Mouse (Mus musculus): Measurements from ENCODE around the gene Lsm8. TPM values are rescaled to one million over a fixed set of nuclear protein-coding genes. Genes with fewer than 3 reads are reported as not detected.
"Not testable (repeated sequence)": the region's sequence is repeated elsewhere in the genome, so short reads cannot be mapped to it uniquely, and the experiment has no call there.

The Lsm8 gene
- total RNA-seq (2015; ENCODE audit: low replicate concordance) = 8.6 and 16.5 TPM in 2 replicates
- total RNA-seq (2017; ENCODE audit: low replicate concordance) = 22.6 and 44.0 TPM in 2 replicates

DNA sequence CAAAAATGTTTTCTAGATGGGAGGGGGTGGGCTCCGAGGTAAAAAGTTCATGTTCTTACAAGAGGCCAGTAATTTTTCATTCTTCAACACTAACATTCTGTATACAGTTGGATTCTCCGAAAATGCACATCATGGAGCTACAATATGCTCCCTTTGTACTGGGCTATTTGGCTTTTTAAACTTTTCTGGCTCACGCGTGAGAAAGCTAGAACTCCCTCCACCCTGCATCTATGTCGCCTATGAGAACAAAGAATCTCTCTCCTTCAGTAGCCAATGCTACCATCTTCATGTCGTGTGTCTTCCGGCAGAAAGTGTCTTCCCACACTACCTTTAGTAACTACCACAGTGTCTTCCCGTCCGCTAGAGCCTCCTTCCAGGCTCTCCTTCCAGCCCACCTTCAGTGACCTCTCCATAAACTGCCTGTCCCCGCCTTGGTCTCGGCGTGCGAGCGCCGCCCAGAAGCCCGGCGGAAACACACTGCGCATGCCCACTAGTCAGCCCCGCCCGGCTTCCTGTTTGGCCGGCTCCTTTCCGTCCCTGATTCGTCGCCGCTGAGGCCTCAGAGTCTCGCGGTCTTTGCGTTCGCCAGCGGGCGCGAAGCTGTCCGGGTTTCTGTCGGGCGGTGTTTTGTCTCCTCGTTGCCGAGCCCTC is at the start of gene Lsm8:
Gene Lsm8 (plus strand): TSS at position 529 of the 651 bp plus-strand sequence.
- ATAC-seq (replicated peaks; ENCODE audit: low FRiP score, poor library complexity, severe bottlenecking) = peak; percentile 100

DNA sequence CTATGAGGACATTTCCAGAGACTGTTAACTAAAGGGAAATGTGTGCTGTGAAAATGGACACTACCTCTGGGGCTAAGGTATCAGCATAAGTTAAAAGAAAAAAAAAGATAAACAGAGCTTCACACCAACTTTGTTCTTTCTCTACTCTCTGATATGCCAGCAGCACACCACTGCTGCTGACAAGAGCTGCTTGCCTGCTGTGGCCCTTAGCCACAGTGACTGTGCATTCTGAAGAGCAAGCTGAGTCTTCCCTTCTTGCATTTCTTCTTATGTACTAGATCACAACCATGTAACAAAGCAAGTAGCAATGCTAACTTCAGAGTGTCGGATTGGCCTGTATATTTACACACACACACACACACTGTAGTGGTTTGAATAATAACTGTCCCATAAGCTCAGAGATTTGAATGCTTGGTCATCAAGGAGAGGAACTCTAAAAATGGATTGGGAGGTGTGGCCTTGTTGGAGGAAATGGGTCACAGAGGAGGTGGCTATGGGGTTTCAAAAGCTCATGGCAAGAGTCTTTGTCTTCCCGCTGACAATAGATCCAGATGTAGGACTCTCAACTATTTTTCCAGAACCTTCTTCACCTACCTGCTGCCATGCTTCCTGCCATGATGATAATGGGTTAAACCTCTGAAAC is 47.4 kb upstream of the Lsm8 start:
- ATAC-seq (replicated peaks; ENCODE audit: low FRiP score, poor library complexity, severe bottlenecking) = no peak

DNA sequence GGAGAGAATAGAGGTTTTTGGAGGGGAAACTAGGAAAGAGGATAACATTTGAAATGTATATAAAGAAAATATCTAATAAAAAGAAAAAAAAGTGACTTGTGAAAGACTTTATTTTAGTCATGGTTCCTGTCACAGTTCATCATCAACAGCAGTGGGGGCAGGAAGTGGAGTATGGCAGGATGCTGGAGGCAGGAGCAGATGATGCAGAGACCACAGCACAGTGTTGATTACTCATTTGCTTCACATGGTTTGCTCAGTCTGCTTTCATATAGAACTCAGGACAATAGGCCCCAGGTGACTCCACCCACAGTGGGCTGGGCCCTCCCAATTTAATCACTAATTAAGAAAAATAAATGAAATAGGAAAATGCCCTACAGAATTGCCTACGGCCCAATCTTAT is 35.8 kb upstream of the Lsm8 start:
- no peak for ATAC-seq (replicated peaks; ENCODE audit: low FRiP score, poor library complexity, severe bottlenecking)

- ATAC-seq (replicated peaks; ENCODE audit: low FRiP score, poor library complexity, severe bottlenecking) = no peak
These were observed 32.8 kb upstream of the Lsm8 start for GRCm38 (mm10) chr6:18815606-18816005.

GRCm38 (mm10) chr6:18819343-18819742 is 29.0 kb upstream of the Lsm8 start:
- no peak for ATAC-seq (replicated peaks; ENCODE audit: low FRiP score, poor library complexity, severe bottlenecking)

- ATAC-seq (replicated peaks; ENCODE audit: low FRiP score, poor library complexity, severe bottlenecking) = no peak
These were observed 28.1 kb upstream of the Lsm8 start for GRCm38 (mm10) chr6:18820246-18820645.

DNA sequence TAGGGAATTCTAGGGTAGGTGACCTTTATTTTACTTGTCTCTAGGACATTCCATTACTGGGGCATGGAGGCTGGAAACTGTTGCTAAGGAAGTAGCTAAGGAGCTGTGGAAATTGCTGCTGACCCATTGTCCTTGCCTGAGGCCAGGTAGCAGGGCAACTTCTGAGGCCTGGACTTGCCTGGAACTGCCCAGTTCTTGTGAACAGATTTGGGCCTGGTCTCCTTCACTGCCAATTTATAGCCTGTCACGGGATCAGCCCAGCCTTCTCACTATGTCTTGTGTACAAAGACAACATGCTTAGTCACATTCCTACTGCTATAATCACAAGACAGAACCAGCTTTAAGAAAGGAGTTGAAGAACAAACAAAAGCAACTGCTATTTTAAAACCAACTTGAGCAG is 25.6 kb upstream of the Lsm8 start:
- no peak for ATAC-seq (replicated peaks; ENCODE audit: low FRiP score, poor library complexity, severe bottlenecking)

GRCm38 (mm10) chr6:18832958-18833357 is 15.4 kb upstream of the Lsm8 start:
- no peak for ATAC-seq (replicated peaks; ENCODE audit: low FRiP score, poor library complexity, severe bottlenecking)

DNA sequence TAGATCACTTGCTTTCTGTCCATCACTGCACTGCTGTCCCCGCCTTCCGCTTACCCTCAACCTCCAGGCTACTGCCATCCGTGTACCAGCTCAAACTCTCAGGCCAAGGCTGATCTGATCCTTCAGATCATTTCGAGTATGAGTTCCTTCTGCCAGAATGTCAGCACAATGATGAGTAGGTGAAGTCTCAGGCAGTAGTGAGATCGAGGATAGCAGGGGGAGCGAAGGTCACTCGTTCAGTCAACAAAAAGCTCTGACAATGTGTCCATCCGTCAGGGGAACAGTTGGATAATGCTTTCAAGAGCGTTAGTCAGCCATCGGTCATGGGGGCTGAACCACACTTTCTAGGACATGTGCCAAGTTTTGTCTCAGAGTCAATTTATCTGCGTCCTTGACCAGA is 3.9 kb upstream of the Lsm8 start:
- ATAC-seq (replicated peaks; ENCODE audit: low FRiP score, poor library complexity, severe bottlenecking) = not testable (repeated sequence)

GRCm38 (mm10) chr6:18845571-18845970 is 2.8 kb upstream of the Lsm8 start:
- ATAC-seq (replicated peaks; ENCODE audit: low FRiP score, poor library complexity, severe bottlenecking) = not testable (repeated sequence)

GRCm38 (mm10) chr6:18848702-18849061 is 303 bp downstream of the Lsm8 start:
- ATAC-seq (replicated peaks; ENCODE audit: low FRiP score, poor library complexity, severe bottlenecking) = peak; percentile 3; the same call in 1 of the 2 replicates

DNA sequence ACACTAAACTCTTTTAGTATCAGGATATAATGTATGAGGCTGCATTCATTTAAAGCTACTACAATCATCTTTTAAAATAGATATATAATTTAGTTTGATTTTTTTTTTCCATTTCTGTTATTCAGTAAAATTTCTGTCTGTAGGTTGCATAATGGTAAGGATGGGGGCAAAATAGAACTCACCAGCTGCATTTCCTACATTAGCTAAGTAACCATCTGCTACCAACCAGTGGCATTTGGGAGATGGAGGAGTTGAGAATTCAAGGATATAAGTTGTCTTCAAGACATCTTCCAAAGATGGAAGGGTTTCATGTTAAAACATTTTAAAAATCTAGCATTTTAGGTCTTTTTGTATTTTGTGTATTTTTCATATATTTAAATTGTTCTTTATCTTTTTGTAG is 6.9 kb downstream of the Lsm8 start:
- no peak for ATAC-seq (replicated peaks; ENCODE audit: low FRiP score, poor library complexity, severe bottlenecking)

- ATAC-seq (replicated peaks; ENCODE audit: low FRiP score, poor library complexity, severe bottlenecking) = no peak
These were observed 8.2 kb downstream of the Lsm8 start for GRCm38 (mm10) chr6:18856487-18857078.

DNA sequence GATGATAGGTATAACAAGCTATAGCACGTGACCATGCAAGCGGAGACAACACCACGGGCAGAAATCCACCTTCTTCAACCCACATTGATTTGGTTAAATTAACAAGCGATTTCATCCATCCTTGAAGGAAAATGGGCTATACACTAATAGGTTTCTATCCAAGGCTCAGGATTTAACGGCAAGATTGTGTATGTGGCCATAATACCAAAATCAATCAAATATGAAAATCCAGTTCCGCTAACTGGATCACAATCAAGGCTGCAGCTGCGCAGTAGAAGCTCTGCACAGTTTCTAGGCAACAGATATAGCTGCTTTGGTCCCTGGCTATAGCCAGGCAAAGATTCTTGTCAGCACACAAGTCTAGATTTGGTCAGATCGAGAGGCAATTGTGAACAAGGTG is 17.6 kb downstream of the Lsm8 start, which contains the start of gene Ankrd7:
Gene Ankrd7 (plus strand): TSS at position 301 of the 400 bp plus-strand sequence.
- ATAC-seq (replicated peaks; ENCODE audit: low FRiP score, poor library complexity, severe bottlenecking) = no peak

GRCm38 (mm10) chr6:18889030-18889429 is 40.7 kb downstream of the Lsm8 start:
- no peak for ATAC-seq (replicated peaks; ENCODE audit: low FRiP score, poor library complexity, severe bottlenecking)

DNA sequence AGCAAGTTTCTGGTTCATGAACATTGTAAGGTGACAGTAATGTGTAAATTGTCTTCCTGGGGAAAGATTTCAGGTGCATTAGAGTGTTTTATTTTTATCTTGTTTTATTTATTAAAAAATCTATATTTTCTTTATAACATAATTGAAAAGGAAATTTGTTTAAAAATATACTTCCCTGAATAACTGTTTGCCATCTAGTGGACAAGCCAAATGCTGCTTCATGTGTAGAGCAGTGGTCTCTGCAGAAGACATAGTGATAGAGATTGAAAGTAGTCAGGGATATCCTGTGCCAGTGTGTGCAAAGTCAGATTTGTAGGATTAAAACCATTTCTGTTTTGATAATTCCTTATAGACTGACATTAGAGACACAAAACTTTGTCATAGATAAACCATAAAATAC is 45.8 kb downstream of the Lsm8 start:
- no peak for ATAC-seq (replicated peaks; ENCODE audit: low FRiP score, poor library complexity, severe bottlenecking)

Other genes with a start within 250 kb of the Lsm8 start
- 2.9 TPM in 1 of 2 replicates, not detected in the other for gene Ankrd7, start 17.7 kb downstream of the Lsm8 start, total RNA-seq (2015; ENCODE audit: low replicate concordance)
- gene Ankrd7, start 17.7 kb downstream of the Lsm8 start, total RNA-seq (2017; ENCODE audit: low replicate concordance) = 1.5 and 3.1 TPM in 2 replicates

All from erythroblast, adult 5-6 weeks (primary cell).